33 mouse cellular contexts compared by ENCODE assay signal in genomic region chr7:126616707-126617106, GRCm38 (mm10). TPM values are rescaled to one million over a fixed set of nuclear protein-coding genes. Genes with fewer than 3 reads are reported as not detected.
DNase-seq lines count a peak whose midpoint lies in the region; TF ChIP-seq lines count a peak whose summit lies in the region.
"Had no signal": no experiment of that assay in that cellular context is flagged by ENCODE, and none has a peak within 500 bp of the region (broad histone marks: within the 10 kb centered on the region; RNA-seq: fewer than 3 reads in every experiment).

No protein-coding gene starts in this region.

- peak; percentile 34 for DNase-seq in adrenal gland, postnatal 14 days
- no peak for DNase-seq in adrenal gland, postnatal 25 days
- DNase-seq in layer of hippocampus, adult 2 months (ENCODE audit: low spot score in 2 of 2) = no peak
- no peak for DNase-seq in layer of hippocampus, adult 9-10 months (ENCODE audit: low spot score)
- DNase-seq in testis, postnatal 14 days (ENCODE audit: low spot score) = no peak
- DNase-seq in right cerebral cortex, postnatal 25 days = no peak
- DNase-seq: adrenal gland, postnatal 10 days; cerebellum, adult 18-20 months; cerebellum, postnatal 25 days; gastrocnemius, postnatal 10 days; heart, adult 11 months; heart, postnatal 10 days; kidney, adult 18-20 months; kidney, postnatal 10 days; lung, embryonic 14.5 days; right cerebral cortex, adult 18-20 months; thymus, adult 2 months; thymus, postnatal 4 days had no signal

- no peaks in the 10 kb centered on the region for H3K27me3 ChIP-seq in testis, adult 2 months (ENCODE audit: control insufficient read depth, insufficient read depth, low read length)
- no peaks in the 10 kb centered on the region for H3K27me3 ChIP-seq in myocyte (ENCODE audit: control insufficient read depth, insufficient read depth, insufficient read length)
- H3K27me3 ChIP-seq: embryonic facial prominence, embryonic 12.5 days; forebrain, embryonic 12.5 days; heart, embryonic 12.5 days; hindbrain, embryonic 12.5 days; limb, embryonic 15.5 days; neural tube, embryonic 15.5 days; stomach, embryonic 15.5 days had no signal

- TF ChIP-seq CTCF in layer of hippocampus, adult 2 months (conservative IDR thresholded peaks at IDR 0.05) = peak; percentile 21; the same call in 1 of the 2 replicates
- TF ChIP-seq CTCF in testis, adult 2 months (IDR thresholded peaks at IDR 0.05; ENCODE audit: control insufficient read depth, insufficient read depth, insufficient replicate concordance, low read depth, low read length) = peak; percentile 19; the same call in 1 of the 2 replicates

- no peaks in the 10 kb centered on the region; the same call in 1 of the 2 replicates for H3K4me1 ChIP-seq in testis, adult 2 months (ENCODE audit: control insufficient read depth, insufficient read depth, low read length)
- H3K4me1 ChIP-seq: embryonic facial prominence, embryonic 12.5 days; forebrain, embryonic 12.5 days; heart, embryonic 12.5 days; hindbrain, embryonic 12.5 days; neural tube, embryonic 15.5 days; stomach, embryonic 15.5 days had no signal

- H3K27ac ChIP-seq in layer of hippocampus, adult 2 months = no peak overlapping the region
- no peak overlapping the region for H3K27ac ChIP-seq in testis, adult 2 months (ENCODE audit: control insufficient read depth, insufficient read depth, low read depth, low read length)
- H3K27ac ChIP-seq: embryonic facial prominence, embryonic 12.5 days; forebrain, embryonic 12.5 days; hindbrain, embryonic 12.5 days; limb, embryonic 15.5 days; neural tube, embryonic 15.5 days; stomach, embryonic 15.5 days had no signal

- H3ac ChIP-seq in myocyte (ENCODE audit: control insufficient read depth, insufficient read length) = no peak overlapping the region

- H3K4me2 ChIP-seq in myocyte (ENCODE audit: low read depth) = no peak overlapping the region
- H3K4me2 ChIP-seq: embryonic facial prominence, embryonic 12.5 days; forebrain, embryonic 12.5 days; heart, embryonic 12.5 days; hindbrain, embryonic 12.5 days; limb, embryonic 15.5 days; lung, embryonic 14.5 days; midbrain, embryonic 11.5 days; neural tube, embryonic 15.5 days; stomach, embryonic 15.5 days had no signal

- H3K4me3 ChIP-seq in layer of hippocampus, adult 2 months = no peak overlapping the region
- H3K4me3 ChIP-seq in testis, adult 2 months (ENCODE audit: control insufficient read depth, low read depth, low read length) = no peak overlapping the region
- no peak overlapping the region for H3K4me3 ChIP-seq in myocyte
- H3K4me3 ChIP-seq: embryonic facial prominence, embryonic 12.5 days; erythroblast, embryonic 14.5 days; forebrain, embryonic 12.5 days; heart, embryonic 12.5 days; hindbrain, embryonic 12.5 days; limb, embryonic 15.5 days; neural tube, embryonic 15.5 days; stomach, embryonic 15.5 days had no signal

- no peaks in the 10 kb centered on the region for H3K36me3 ChIP-seq in testis, adult 2 months (ENCODE audit: control insufficient read depth, insufficient read depth, low read length)
- H3K36me3 ChIP-seq in myocyte (ENCODE audit: control insufficient read depth, insufficient read depth) = peaks cover 7% of the 10 kb centered on the region
- H3K36me3 ChIP-seq: embryonic facial prominence, embryonic 12.5 days; forebrain, embryonic 12.5 days; G1E; heart, embryonic 12.5 days; hindbrain, embryonic 12.5 days; limb, embryonic 15.5 days; neural tube, embryonic 15.5 days; stomach, embryonic 15.5 days had no signal

- no peak for TF ChIP-seq POLR2A in testis, adult 2 months (IDR thresholded peaks at IDR 0.05; ENCODE audit: control insufficient read depth, low read depth, low read length)
- TF ChIP-seq POLR2A in myocyte (IDR thresholded peaks at IDR 0.05; ENCODE audit: insufficient read length, low read depth) = no peak

- H3K79me2 ChIP-seq in myocyte (ENCODE audit: control insufficient read depth, insufficient read depth) = no peaks in the 10 kb centered on the region

TF ChIP-seq in myocyte, 11 proteins besides CTCF, POLR2A, EP300 and RAD21:
- TF ChIP-seq MYOG (IDR thresholded peaks at IDR 0.05; ENCODE audit: control insufficient read depth in 1 of 3, insufficient read depth in 1 of 3, insufficient read length in 2 of 3, low read depth in 2 of 3) = no peak
- TF ChIP-seq POLR2AphosphoS2 (IDR thresholded peaks at IDR 0.05; ENCODE audit: insufficient read length, low read depth) = peak; percentile 38

RNA-seq across cellular contexts. Expression of gene Nupr1, which starts 14.0 kb away (rescaled TPM):
- 16.2 and 21.5 TPM in 2 replicates for total RNA-seq in adrenal gland, postnatal 14 days (2021)
- 12.1 and 20.7 TPM in 2 replicates for total RNA-seq in adrenal gland, postnatal 25 days (2021)
- 10 to 100 TPM; 10.3 to 12.2 TPM for total RNA-seq in layer of hippocampus, adult 2 months (2021)
- 1.4 and 2.6 TPM in 2 replicates for polyA plus RNA-seq in testis, adult 2 months (2012; rRNA removed)
- polyA plus RNA-seq in myocyte (2012; fragmentation: generic; extraction: Trizol) = 244 TPM

RNA-seq across cellular contexts. Expression of gene Il27, which starts 22.0 kb away (rescaled TPM):
- not detected in 2 replicates for total RNA-seq in adrenal gland, postnatal 14 days (2021)
- not detected in 2 replicates for total RNA-seq in adrenal gland, postnatal 25 days (2021)
- not detected for total RNA-seq in layer of hippocampus, adult 2 months (2021)
- polyA plus RNA-seq in testis, adult 2 months (2012; rRNA removed) = not detected in 2 replicates
- polyA plus RNA-seq in myocyte (2012; fragmentation: generic; extraction: Trizol) = not detected
- total RNA-seq: adrenal gland, postnatal 10 days; G1E; gastrocnemius, postnatal 10 days; heart, postnatal 10 days; layer of hippocampus, adult 18-20 months; left cerebral cortex, postnatal 36 days; midbrain, postnatal 0 days had no signal
- polyA plus RNA-seq: embryonic facial prominence, embryonic 12.5 days; erythroblast, embryonic 14.5 days; forebrain, embryonic 12.5 days; G1E; heart, embryonic 12.5 days; hindbrain, embryonic 12.5 days; limb, embryonic 15.5 days; lung, embryonic 14.5 days; midbrain, embryonic 11.5 days; midbrain, postnatal 0 days; neural tube, embryonic 15.5 days had no signal

RNA-seq across cellular contexts. Expression of gene Cln3, which starts 31.1 kb away (rescaled TPM):
- 25.3 and 31.1 TPM in 2 replicates for total RNA-seq in adrenal gland, postnatal 14 days (2021)
- total RNA-seq in adrenal gland, postnatal 25 days (2021) = 31.7 and 42.7 TPM in 2 replicates
- total RNA-seq in layer of hippocampus, adult 2 months (2021) = 10 to 100 TPM; 28.4 to 36.4 TPM
- polyA plus RNA-seq in testis, adult 2 months (2012; rRNA removed) = 34.9 and 42.7 TPM in 2 replicates
- 3.6 TPM for polyA plus RNA-seq in myocyte (2012; fragmentation: generic; extraction: Trizol)

RNA-seq across cellular contexts. Expression of gene Apobr, which starts 32.0 kb away (rescaled TPM):
- 2.9 and 3.5 TPM in 2 replicates for total RNA-seq in adrenal gland, postnatal 14 days (2021)
- 1.4 and 3.2 TPM in 2 replicates for total RNA-seq in adrenal gland, postnatal 25 days (2021)
- total RNA-seq in layer of hippocampus, adult 2 months (2021) = under 1 TPM; 0.37 to 0.44 TPM
- polyA plus RNA-seq in testis, adult 2 months (2012; rRNA removed) = 0.16 and 1.3 TPM in 2 replicates
- 4.7 TPM for polyA plus RNA-seq in myocyte (2012; fragmentation: generic; extraction: Trizol)
- total RNA-seq: midbrain, postnatal 0 days had no signal

RNA-seq across cellular contexts. Expression of gene Sgf29, which starts 32.4 kb away (rescaled TPM):
- total RNA-seq in adrenal gland, postnatal 14 days (2021) = 38.3 and 48.0 TPM in 2 replicates
- 37.5 and 41.1 TPM in 2 replicates for total RNA-seq in adrenal gland, postnatal 25 days (2021)
- 10 to 100 TPM; 27.8 to 28.4 TPM for total RNA-seq in layer of hippocampus, adult 2 months (2021)
- polyA plus RNA-seq in testis, adult 2 months (2012; rRNA removed) = 405 and 485 TPM in 2 replicates
- 35.3 TPM for polyA plus RNA-seq in myocyte (2012; fragmentation: generic; extraction: Trizol)
